Mouse (Mus musculus) common myeloid progenitor, adult 5-6 weeks (primary cell): ENCODE measurements at regions not wholly inside any gene's neighbourhood (a gene's known extent, or its start where the extent isn't known, plus 50 kb on each side); places are given as distances from the start of the nearest gene placed in this dataset.

Source experiments
- ATAC-seq: replicated peaks from 2 replicates; pipeline ENCODE4 v1.8.0; 2016; ENCODE audit warnings: low read depth, mild to moderate bottlenecking, moderate TSS enrichment, inconsistent platforms; ENCODE audit not compliant: poor library complexity, severe bottlenecking

- no peak for ATAC-seq
These were observed 66.2 kb downstream of the Isl1 start for GRCm38 (mm10) chr13:116243272-116243784.

- ATAC-seq: no peak
These were observed 94.4 kb downstream of the Isl1 start for GRCm38 (mm10) chr13:116215101-116215500.

- no peak for ATAC-seq
These were observed 95.4 kb downstream of the Isl1 start for GRCm38 (mm10) chr13:116213843-116214829.

GRCm38 (mm10) chr13:116201177-116201920 is 108.1 kb downstream of the Isl1 start:
- ATAC-seq: 0 out of 2 replicates have a peak, but pooled peaks have one; percentile 36

GRCm38 (mm10) chr13:116187059-116187458 is 122.4 kb downstream of the Isl1 start:
- no peak for ATAC-seq

- ATAC-seq: no peak
These were observed 131.7 kb downstream of the Isl1 start for GRCm38 (mm10) chr13:116177781-116178180.

GRCm38 (mm10) chr13:116174976-116175375 is 134.5 kb downstream of the Isl1 start:
- ATAC-seq: no peak

GRCm38 (mm10) chr13:116173866-116174265 is 135.6 kb downstream of the Isl1 start:
- ATAC-seq: no peak

GRCm38 (mm10) chr13:116143022-116143421 is 166.5 kb downstream of the Isl1 start:
- ATAC-seq: no peak

- no peak for ATAC-seq
These were observed 190.8 kb downstream of the Isl1 start for GRCm38 (mm10) chr13:116118664-116119063.

GRCm38 (mm10) chr13:116111032-116111808 is 198.3 kb downstream of the Isl1 start:
- no peak for ATAC-seq

- ATAC-seq: no peak
These were observed 198.9 kb downstream of the Isl1 start for GRCm38 (mm10) chr13:116110578-116110977.

- no peak for ATAC-seq
These were observed 221.8 kb downstream of the Isl1 start for GRCm38 (mm10) chr13:116087541-116088308.

GRCm38 (mm10) chr13:116087140-116087539 is 222.3 kb downstream of the Isl1 start:
- no peak for ATAC-seq

- no peak for ATAC-seq
These were observed 252.4 kb downstream of the Isl1 start for GRCm38 (mm10) chr13:116056976-116057647.

GRCm38 (mm10) chr13:116056112-116056652 is 253.3 kb downstream of the Isl1 start:
- no peak for ATAC-seq

- ATAC-seq: no peak
These were observed 273.3 kb downstream of the Isl1 start for GRCm38 (mm10) chr13:116036166-116036565.

GRCm38 (mm10) chr13:116030152-116030720 is 279.3 kb downstream of the Isl1 start:
- ATAC-seq: no peak
